Mouse (Mus musculus) heart, adult 2 months (tissue): ENCODE data around the gene Shisa5.

Experiments
- CTCF ChIP-seq: fragments of 200-600 bp; IDR thresholded peaks from 2 replicates; pipeline ENCODE4 v1.8.1; 2022; ENCODE audit warnings: antibody characterized with exemption, mild to moderate bottlenecking, moderate library complexity
- EP300 ChIP-seq: fragments of 200-500 bp; IDR thresholded peaks from 2 replicates; pipeline ENCODE4 v1.6.1; 2011; ENCODE audit warnings: low read depth, low read length, control low read depth; ENCODE audit not compliant: insufficient read depth
- POLR2A ChIP-seq: fragments of 200-500 bp; IDR thresholded peaks from 2 replicates; pipeline ENCODE4 v1.6.1; 2011; ENCODE audit warnings: mild to moderate bottlenecking, low read depth, low read length, control low read depth; ENCODE audit not compliant: insufficient read depth

- TF ChIP-seq POLR2A (no peak), CTCF (no peak), EP300 (no peak)
Observed at GRCm38 (mm10) chr9:109053851-109054250, 15.5 kb downstream of the Shisa5 start.
